Mouse (Mus musculus) left cerebral cortex, adult 9 months (tissue): Measurements from ENCODE around the gene Tspan12.
"Not testable (repeated sequence)": the region's sequence is repeated elsewhere in the genome, so short reads cannot be mapped to it uniquely, and the experiment has no call there.

Experiments used
- DNase-seq, 2 experiments: peaks; one replicate each; pipeline ENCODE4 v3.0.0; 2022; ENCODE audit warnings: low spot score in 2 of 2

Gene Tspan12

DNA sequence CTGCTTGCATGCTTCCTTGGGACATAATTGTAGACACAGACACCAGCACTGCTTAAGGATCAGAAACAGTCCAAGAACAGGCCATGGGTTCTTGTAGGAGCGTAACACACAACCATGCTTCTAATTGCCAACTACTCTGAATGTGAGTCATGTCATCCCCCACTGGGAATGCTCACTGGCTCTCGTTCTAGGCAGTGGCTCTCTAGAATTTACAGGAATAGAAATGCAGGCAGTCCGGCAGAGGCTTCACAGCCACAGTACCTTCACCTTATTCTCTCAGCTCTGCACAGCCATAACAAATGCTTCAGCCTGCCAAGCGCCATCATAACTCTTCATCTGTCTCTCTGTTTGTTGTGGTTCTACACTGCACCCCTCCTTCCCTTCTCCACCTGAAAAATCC lies 23.9 kb downstream of the Tspan12 start:
- no peak for DNase-seq

DNA sequence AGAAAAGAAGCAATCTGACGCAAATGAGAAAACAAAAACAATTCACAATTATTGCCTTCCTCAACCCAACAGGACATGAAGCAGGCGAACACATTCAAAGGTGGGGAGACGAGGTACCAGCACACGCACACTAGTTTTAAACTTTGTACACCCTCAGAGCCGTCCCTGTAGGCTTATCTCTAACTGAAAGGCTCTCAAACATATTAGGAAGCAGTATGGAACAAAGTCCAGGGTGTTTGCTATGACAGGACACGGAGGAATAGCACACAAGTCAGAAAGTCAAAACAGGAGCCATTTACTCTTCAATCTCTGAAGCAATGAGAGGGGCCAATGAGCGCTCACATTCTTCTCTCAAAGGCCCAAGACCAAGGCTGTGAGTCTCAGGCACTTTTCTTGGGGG lies 24.3 kb downstream of the Tspan12 start:
- DNase-seq, result no peak

DNA sequence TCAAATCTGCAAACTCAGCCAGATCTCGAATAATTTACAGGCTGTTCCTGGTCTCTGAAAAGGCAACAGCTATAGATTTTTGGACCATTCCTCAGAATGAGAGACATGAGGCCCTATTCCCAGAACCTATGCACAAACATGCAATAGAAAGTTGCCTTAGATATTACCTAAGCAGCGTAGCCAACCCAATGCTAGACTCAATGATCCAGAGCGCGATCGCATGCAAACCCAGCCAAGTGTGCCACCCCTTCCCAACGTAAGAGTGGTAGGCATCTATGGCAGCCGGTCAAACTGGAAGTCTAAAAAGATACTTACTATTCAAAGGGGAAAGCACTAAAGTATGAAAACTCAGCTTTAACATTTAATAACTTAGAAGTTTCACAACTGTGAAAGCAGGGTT lies 28.6 kb downstream of the Tspan12 start:
- no peak for DNase-seq

DNA sequence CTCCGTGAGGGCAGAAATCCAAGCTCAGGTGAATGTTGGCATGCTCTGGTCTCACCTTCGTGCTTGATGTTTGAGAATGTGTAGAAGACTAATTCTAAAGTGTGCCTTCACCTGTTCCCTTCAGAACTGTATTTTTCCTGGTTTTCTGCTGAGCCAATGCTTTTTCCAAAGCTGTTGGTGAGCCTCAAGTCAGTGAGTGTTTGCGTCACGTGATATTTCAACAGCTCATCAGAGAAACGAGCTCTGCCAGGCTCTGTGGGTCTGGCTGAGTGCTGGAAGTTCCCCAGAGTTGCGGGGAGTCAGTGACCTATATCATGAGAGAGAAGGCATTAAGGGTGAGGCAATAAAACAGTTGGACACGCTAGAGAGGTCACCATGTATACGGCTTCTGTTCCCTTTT lies 29.0 kb downstream of the Tspan12 start:
- DNase-seq, result no peak

DNA sequence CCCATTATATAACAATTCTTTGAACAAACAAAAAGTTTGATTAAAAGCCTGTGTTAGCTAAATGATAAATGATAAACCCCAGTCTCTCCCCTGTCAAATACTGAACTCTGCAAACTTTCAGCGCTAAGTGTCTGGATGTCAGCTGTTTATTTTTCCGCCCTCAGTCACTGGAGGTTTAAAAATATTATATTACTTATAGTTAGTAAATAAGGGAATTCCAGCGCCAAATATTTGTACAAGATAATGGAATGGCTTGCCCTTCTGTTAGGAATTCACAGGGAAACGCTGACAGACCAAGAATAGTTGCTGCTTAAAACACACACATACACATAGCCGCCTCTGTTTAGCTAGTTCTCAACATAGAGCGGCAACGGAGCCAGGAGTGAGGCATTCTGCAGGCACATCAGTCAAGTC lies 29.6 kb downstream of the Tspan12 start:
- no peak for DNase-seq

DNA sequence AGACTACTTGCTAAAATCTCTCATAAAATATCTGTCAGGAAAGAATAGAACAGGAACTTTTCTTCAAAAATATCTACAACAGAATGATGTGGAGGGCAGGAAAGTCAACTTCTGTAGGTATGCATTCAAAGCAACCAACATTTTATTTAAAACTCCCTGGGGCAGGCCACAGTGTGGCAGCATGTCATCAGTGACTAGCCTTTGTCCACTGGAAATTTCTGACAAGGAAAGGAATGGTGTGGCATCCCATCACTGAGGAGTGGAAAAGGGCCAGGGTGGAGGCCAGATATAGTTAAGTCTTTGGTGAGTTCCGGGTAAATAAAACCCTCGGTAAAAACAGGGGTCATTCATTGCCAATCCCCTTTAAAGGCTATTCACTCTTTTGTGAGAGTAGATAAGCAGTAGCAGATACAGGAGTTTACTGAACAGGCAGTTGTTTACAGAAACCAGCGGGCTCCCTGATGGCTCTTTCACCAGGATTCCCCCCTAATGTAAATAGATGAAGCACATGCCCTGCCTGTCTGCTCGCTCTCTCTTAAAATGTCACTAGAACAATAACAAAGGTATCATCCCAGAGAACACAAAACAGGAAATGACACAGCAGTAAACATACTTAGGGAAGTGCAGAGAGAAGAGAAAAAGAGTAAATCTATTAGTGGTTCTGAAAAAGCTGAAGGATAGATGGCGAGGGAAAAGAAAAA lies 34.1 kb downstream of the Tspan12 start:
- DNase-seq, result no peak

DNA sequence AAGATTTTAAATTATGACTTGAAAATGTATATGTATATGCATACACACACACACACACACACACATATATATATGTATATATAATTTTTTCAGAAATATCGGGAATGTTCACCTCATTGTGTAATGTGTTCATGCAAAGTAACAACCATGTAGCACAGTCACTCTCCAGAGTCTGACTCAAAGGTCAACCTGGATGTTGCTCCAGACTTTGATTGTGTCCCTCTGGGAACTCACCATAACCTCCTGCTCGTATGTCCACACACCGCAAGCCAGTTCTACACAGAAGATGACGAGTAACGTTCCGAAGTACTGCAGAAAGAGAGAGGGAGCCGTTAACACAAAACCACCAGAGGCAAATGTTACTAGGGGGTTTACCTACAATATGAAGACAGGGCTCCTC lies 46.3 kb downstream of the Tspan12 start:
- no peak for DNase-seq

DNA sequence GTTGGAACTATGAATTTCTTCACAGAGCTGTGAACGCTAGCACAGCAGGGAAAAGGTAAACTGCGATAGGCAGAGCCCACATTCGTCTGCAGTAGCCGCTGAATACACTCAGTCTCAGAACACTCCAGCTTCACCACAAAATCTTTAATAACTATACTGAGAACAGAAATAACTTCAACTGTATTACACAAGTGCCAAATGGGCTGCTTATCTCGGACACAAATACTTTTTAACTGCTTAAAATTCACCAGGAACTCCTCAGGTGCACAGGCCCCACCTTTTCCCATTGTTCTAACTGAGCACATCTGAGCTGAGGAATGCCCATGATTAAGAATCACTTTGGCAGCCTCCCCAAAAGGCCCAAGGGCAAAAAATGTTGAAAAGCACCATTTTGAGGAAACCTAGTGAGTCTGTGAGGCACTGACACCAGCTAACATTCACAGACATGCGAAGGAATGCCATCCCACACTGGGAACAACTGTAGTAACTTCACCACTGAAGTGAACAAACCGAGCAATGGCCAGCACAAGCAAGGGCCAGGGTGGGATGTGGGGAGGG lies 47.2 kb downstream of the Tspan12 start:
- no peak for DNase-seq

DNA sequence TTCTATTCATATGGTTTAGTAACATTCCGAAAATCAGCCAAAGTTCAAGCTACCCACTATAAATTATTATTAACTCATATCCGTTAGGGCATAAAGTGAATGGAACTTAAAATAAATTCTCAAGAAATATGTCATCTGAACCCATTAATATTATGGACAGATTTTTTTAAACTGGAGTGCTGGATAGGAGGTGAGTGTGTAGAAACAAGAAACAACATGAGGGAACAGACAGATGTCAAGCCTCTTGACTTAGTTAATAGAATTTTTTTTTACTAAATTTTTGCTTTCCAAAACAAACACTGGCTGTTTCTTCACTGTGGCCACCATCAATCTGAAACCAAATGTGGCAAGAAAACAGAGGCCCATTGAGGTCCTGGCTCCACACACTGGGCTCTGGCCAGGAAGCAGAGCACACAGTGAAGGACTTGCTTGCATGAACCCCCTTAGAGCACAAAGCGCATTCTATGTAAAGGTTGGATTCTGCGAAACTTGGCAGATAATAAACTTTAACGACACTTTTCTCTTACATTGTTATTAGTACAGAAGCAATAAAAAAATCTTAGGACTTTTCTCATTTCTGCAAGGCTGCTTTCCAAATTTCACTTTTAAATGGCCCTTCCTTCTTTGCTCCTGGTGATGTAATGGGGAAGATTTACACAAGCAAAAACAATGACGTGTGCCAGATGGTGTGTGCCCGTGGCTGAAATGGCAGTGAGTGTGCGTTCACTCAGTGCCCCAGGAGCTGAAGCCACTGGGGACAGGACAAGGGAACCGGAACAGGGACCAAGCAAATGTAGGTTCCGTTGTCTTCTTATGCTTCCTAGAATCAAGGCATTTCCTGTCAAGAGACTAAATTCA lies 48.6 kb downstream of the Tspan12 start:
- peak in 1 of 2 experiments; percentile 13 for DNase-seq

DNA sequence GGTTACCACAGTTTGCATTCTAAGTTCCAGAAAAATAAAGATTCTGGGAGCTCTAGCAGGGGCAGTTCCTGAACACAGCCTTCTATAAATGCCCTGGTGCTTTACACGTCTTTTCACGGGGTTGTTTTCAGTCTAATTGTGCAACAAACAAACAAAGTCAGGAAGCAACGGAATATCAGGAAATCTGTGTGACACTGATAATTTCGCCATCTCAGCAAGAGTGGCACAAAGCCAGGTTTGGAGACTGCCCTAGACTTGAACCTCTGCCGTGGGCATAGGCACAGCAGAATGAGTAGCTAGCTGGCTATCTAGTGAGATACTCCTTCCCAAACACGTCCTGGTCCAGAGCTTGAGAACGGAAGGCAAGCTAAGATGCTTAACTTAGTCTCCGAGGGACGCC lies 53.7 kb downstream of the Tspan12 start:
- no peak for DNase-seq

DNA sequence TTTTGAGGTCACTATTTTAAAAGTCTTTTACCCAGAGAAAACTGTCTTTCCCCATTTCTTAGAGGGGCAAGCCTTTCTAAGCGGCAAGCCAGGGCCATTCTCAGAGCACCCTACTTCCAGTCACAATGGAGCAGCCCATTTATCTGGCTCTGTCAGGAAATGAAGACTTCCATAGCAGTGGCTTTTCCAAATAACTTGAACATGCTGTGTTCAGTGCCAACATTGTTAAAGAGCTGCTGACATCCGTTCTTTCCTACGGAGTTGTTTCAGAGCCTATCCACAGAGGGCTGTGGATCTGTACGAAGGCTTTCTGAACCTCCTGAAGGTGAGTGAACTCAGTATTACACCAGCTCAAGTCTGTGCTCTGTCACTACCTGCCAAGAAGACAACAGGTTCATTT lies 55.2 kb downstream of the Tspan12 start:
- DNase-seq, result no peak

DNA sequence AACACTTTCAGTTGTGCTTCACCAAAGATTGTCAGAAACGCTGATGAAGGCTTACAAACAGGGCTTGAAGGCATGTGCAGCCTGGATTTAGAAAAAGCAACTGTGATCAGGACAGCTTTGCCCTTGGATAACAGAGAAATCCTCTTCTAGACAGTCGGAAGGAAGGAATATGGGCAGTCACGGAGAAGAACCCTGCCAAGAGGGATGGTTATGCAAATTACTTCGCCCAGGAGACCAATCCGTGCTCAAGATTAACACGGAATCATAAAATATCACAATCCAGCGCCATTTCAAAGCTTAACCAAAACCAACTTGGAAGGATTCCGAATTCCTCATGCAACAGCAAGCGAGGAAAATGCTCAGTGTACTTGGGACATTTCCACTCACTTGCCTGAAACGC lies 55.9 kb downstream of the Tspan12 start:
- no peak for DNase-seq

DNA sequence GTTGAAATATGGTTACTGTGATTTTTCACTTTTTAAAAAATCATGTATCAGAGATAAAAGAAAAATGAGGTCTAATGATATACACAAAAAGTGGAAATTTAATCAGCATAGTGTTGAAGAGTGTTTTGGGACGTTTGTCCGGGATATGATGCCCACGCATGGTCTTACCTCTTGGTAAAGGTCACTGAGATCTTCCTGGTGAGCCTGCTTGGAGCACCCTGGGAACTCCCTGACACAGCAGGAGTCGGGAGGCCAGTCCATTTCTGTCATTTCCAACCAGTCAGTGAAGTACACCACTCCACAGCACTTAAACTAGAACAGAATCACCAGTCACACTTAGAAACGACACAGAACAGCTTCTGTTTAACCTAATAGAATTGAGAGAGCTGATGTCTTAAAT lies 56.9 kb downstream of the Tspan12 start:
- DNase-seq, result no peak

DNA sequence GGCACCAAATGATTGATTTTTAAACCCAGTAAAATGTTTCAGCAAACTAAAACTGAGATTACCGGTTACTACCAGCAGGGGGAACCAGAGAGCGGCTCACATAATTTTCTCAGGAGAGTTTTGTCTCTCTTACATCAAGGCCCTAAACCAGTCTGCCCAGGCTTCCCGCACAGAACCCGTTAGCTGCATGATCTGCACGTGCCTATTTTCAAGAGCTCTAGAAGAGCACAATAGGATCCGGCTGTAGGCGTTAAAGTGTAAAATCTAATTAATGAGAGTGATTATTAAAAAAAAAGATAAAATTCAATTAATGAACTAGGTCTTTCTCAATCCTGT lies 57.3 kb downstream of the Tspan12 start:
- DNase-seq, result peak in 1 of 2 experiments; percentile 63

DNA sequence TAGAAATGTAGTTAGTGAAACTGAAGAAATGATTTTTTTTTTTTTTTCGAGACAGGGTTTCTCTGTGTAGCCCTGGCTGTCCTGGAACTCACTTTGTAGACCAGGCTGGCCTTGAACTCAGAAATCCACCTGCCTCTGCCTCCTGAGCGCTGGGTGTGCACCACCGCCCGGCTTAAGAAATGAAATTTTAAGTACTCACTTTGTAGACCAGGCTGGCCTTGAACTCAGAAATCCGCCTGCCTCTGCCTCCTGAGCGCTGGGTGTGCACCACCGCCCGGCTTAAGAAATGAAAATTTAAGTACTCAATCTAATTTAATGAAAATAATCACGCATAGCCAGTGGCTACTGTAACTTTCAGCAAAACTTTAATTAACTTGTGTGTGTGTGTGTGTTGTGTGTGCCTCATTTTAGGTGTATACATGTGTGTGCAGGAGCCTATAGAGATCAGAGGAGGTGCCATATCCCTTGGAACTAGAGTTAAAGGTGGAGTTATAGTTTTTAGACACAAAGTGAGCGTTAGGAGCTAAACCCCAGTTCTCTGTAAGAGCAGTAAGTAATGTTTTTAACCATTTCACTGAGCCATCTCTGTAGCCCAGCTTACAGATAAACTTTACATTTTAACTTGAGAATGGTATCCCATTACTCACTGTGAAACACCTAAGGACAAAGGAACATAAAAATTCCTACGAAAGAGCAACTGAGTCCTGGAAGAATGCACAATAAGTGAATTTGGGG lies 57.8 kb downstream of the Tspan12 start:
- DNase-seq, result no peak

DNA sequence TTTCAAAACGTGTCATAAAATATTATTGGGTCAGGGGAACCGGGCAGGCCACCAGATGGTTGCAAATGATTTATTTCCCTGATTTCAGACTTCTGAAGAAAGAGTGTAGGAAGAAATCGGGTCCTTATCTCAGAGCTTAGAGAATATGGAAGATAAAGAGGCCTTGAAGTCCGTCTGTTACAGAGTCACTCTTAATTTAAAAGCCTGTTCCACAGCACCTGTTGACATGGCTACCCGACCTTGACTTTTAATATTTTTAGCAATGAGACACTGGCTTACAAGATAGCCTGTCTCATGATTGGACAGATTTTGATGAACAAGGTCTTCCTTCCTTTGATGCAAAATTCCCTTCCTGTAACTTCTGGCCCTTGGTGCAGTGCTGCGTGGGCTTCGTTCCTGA lies 61.0 kb downstream of the Tspan12 start:
- DNase-seq, result no peak

DNA sequence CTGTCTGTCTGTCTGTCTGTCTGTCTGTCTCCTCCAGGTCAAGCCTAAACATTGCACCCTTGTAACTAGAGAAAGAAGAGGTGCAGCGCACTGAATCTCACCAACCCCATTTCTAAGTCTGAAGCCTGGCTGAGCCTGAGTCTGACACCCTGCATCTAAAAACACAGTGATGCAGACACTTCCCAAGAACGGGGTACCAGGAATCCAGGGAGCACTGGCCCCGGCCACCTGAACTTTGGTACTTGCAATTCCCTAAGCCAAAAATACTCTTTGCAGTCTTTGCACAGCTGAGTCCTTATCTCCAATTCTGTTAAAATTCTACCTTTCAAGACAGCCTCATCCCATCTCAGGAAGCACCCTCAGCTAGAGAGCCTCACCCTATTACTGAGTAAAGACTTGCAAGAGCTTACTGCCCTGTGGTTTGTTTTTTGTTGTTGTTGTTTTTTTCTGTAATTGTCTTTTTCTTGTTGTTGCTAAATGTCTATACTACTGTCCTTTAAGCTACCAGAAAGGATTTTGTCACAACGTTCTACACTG lies 61.7 kb downstream of the Tspan12 start:
- DNase-seq, result no peak

DNA sequence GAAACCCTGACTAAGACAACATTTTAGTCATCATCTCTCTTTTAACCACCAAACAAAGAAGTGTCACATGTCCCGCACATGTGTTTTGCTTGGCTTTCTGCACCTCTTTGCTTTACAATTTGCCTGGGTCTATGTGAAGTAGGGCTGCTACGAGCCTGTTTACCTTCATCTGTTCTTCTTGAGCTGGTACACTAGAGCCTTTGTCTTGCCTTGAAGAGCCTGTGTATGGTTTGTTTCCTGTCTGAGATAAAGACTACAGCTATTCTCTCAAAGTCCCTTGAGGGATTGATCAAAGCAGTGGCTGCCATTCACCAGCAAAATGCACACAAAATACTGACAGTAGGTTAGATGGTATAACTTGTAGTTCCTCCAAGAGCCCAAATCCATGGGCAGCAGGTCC lies 62.3 kb downstream of the Tspan12 start:
- no peak for DNase-seq

DNA sequence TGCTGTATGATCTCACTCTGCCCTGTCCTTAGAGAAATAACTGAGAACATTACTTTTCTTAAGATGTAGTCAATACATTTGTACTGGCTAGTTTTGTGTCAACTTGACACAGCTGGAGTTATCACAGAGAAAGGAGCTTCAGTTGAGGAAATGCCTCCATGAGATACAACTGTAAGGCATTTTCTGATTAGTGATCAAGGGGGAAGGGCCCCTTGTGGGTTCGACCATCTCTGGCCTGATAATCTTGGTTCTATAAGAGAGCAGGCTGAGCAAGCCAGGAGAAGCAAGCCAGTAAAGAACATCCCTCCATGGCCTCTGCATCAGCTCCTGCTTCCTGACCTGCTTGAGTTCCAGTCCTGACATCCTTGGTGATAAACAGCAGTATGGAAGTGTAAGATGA lies 62.7 kb downstream of the Tspan12 start:
- not testable (repeated sequence) for DNase-seq

DNA sequence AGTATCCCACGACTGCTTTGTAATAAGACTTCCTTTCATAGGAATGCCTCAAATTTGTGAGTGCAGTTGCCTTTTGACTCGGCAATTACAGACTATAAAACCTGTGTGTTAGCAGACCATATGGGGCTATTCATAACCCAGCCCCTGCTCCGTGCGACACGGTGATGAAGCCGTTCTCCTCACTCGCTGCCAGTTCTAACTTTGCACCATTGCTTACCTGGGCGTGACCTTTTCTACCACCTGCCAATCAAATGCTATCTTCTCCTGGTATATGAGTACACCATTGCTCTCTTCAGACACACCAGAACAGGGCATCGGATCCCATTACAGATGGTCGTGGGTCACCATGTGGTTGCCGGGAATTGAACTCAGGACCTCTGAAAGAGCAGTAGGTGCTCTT lies 64.6 kb downstream of the Tspan12 start:
- DNase-seq, result no peak

DNA sequence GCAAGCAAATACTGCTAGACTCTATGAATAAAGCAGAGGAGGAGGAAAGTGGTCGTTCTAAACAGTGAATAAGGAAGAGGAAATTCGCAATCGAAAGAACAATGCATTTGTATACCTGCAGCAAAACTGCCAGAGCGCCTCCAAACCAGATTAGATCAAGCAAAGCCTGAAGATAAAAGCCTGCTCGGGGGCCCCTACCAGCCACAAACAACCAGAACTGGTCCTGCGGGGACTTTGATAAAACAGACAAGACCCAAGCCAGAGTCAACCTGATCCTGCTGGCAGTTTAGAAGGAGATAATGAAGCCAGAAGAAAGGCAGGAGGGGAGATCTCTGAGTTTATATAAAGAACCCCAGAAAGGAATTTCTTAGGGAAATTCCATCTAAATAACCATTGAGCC lies 65.0 kb downstream of the Tspan12 start:
- no peak for DNase-seq

DNA sequence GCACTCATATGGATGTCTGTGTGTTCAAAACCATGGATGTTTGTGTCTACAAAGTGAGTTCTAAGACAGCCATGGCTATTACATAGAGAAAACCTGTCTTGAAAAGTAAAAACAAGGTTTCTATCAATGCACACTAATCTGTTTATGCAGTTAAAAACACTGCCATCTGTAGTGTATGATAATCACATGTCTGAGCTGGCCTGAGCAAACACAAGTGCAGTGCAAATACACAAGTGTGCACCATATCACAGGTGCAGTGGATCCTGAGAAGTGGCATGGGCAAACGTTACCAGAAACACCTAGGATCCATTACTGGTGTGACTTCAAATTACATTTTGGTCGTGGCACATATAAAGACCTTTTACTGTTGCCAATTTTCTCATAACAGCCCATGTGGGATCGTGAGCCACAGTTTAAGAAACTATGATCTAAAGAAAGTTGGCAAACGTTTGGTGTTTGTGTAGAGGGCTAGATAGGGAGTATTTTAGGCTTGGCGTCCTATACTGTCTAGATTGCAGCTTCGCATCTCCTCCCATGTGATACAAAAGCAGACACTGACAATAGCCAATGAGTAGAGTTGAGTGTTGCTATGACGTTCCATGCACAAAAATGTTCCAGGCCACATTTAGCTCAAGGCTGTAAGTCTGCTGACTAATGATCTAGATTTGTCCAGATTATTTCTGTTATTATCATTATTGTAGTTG lies 78.0 kb downstream of the Tspan12 start:
- no peak for DNase-seq
